Mouse (Mus musculus): ENCODE measurements at regions not wholly inside any gene's neighbourhood (a gene's known extent, or its start where the extent isn't known, plus 50 kb on each side); places are given as distances from the start of the nearest gene placed in this dataset.
"Not testable (repeated sequence)": the region's sequence is repeated elsewhere in the genome, so short reads cannot be mapped to it uniquely, and the experiment has no call there.

DNA sequence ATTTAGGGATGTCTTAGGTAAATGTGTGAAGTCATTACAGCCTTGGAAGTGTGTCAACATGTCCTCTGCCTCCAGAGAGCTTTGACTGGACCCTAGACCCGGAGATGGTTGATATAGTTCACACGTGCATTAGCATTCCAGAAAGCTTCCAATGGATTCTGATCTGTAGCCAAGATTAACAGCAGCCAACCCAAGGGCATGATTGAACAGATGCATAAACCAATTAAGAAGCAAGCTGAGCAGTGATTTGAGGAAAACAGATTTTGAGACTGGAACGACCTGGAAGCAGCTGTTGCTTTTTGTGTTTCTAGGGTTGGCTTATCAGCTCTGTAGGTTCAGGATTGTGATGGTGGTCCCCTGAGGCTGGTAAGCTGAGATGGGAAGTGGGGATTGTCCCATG is 109.1 kb upstream of the Ahi1 start:
- H3K9me3 ChIP-seq (ENCODE audit: low read length), result no peaks in the 10 kb centered on the region
- ATAC-seq (ENCODE audit: low FRiP score, low TSS enrichment), result no peak
- H3K4me2 ChIP-seq (replicated peaks; ENCODE audit: low read depth, low read length), result no peak overlapping the region
- no peaks in the 10 kb centered on the region for H3K27me3 ChIP-seq (ENCODE audit: insufficient read depth, low read length)
- H3K9ac ChIP-seq (replicated peaks; ENCODE audit: low read length), result no peak overlapping the region
- H3K27ac ChIP-seq (ENCODE audit: low read length), result no peak overlapping the region
- no peak overlapping the region for H3K4me3 ChIP-seq (ENCODE audit: low read length)
- WGBS, result 40% methylated on average over 3 of the region's 3 CpGs
- H3K4me1 ChIP-seq (ENCODE audit: insufficient read depth, low read length), result peaks cover 13% of the 10 kb centered on the region
- no peaks in the 10 kb centered on the region for H3K36me3 ChIP-seq (ENCODE audit: insufficient read depth, low read length)

DNA sequence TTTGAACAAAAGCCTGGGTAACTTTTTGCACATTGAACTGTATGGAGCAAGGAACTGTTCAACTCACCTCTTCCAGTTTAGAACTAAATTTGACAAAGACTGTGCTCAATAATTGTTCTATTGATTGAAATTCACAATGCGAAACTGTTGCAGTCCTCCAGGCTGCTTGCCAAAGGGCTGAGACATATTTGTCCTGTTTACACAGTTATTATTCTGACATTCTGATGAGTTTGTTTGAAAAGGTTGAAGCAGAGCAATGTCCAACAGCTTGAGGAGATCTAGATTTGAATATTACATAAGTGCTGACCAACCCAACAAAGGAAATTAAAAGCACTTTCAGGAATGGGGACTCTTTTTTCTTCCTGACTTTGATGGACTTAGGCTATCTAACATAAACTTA is 110.2 kb upstream of the Ahi1 start:
- H3K27me3 ChIP-seq (ENCODE audit: insufficient read depth, low read length), result no peaks in the 10 kb centered on the region
- no peak overlapping the region for H3K4me3 ChIP-seq (ENCODE audit: low read length)
- H3K9me3 ChIP-seq (ENCODE audit: low read length), result no peaks in the 10 kb centered on the region
- no peaks in the 10 kb centered on the region for H3K36me3 ChIP-seq (ENCODE audit: insufficient read depth, low read length)
- 88% methylated on average over 1 of the region's 1 CpGs for WGBS
- H3K4me2 ChIP-seq (replicated peaks; ENCODE audit: low read depth, low read length), result no peak overlapping the region
- no peak for ATAC-seq (ENCODE audit: low FRiP score, low TSS enrichment)
- H3K9ac ChIP-seq (replicated peaks; ENCODE audit: low read length), result no peak overlapping the region
- peaks cover 13% of the 10 kb centered on the region for H3K4me1 ChIP-seq (ENCODE audit: insufficient read depth, low read length)
- H3K27ac ChIP-seq (ENCODE audit: low read length), result peak overlapping the region; percentile 41; the same call in 1 of the 2 replicates

DNA sequence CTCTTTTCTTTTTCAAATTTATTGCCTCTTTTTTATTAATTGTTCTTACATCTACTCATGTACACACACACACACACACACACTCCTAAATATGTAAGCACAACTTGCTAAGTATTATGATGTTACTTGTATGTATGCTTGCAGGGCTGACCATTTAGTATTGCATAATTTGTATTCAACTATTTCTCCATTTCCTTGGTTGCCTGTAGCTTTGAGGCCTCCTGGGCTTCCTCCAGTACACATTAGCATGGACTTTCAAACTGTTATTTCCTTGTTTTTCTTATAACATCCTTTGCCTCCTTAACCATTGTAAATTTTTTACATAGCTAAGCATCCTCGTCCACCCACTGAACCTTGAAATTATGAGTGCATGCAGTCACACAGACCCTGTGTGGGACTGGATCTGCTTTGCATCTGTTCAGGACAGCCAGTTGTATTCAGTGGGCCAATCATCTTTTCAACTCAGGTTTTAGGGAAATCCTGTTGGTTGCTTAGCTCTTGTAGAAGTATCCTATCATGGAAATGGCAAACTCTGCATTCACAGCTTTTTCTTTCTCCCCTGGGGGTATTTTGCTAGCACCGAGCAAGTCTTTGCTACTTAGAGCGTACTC is 110.8 kb upstream of the Ahi1 start:
- Histone ChIP-seq H3K4me3 (ENCODE audit: low read length) (no peak overlapping the region), H3K27me3 (ENCODE audit: insufficient read depth, low read length) (no peaks in the 10 kb centered on the region), H3K4me1 (ENCODE audit: insufficient read depth, low read length) (peaks cover 13% of the 10 kb centered on the region), H3K9ac (replicated peaks; ENCODE audit: low read length) (no peak overlapping the region), H3K36me3 (ENCODE audit: insufficient read depth, low read length) (no peaks in the 10 kb centered on the region), H3K27ac (ENCODE audit: low read length) (peak overlapping the region; percentile 41; the same call in 1 of the 2 replicates), H3K9me3 (ENCODE audit: low read length) (no peaks in the 10 kb centered on the region), H3K4me2 (replicated peaks; ENCODE audit: low read depth, low read length) (no peak overlapping the region)
- WGBS, result 39% methylated on average over 3 of the region's 3 CpGs
- ATAC-seq (ENCODE audit: low FRiP score, low TSS enrichment), result peak; percentile 59; the same call in 1 of the 2 replicates

DNA sequence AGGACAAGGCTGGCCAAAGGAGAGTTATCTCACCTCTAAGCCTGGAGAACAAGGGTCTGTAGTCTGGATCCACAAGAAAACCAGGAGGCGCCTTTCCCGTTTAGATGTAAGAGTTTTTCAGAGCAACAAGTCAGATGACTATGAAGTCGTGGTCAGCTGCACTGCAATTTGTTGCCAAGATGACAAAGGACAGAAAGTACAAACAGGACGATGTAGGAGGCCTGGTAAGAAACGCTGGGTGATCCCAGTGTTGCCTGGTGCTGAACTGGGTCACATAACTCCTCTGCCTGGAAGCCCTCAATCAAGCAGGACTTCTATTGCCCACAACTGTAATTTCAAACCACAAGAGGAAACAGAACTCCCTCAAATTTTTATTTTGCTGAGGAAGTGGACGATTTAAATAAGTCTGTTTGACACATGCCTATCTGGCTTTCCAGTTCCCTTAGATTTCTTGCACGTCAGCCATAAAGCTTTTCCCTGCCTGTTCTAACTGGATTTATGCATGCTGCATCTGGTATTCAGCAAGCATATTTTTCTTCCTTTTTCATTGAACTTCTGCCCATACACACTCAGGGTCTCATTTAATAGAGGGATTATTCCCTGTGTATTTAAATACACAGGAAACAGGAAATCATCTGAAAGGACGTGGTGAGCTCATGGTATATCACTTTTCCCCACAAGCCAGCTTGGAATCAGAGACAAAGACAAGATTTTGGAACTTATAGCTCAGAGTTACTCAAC is 113.5 kb upstream of the Ahi1 start:
- 27% methylated on average over 8 of the region's 8 CpGs for WGBS

DNA sequence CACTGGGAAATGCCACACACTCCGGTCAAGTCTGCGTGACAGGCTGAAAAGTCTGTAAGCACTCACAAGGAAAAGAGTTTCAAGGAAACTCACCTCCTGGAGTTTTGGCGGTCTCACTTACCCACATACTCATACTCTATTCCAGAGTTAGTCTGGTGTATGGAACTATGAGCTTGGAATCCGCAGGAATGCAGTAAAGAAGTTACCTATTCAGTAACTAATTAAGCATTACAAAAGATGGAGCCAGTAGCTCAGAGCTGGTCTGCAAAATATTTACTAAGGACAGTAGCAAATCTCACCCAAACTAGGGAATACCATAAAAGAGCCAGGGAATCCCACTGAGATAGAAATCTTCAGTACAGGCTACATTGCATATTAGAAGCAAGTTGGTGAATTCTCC is 111.9 kb upstream of the Pde7b start:
- not testable (repeated sequence) for H3K9ac ChIP-seq (replicated peaks; ENCODE audit: low read length); H3K4me1 ChIP-seq (ENCODE audit: insufficient read depth, low read length); H3K36me3 ChIP-seq (ENCODE audit: insufficient read depth, low read length); H3K27me3 ChIP-seq (ENCODE audit: insufficient read depth, low read length); H3K4me2 ChIP-seq (replicated peaks; ENCODE audit: low read depth, low read length); H3K27ac ChIP-seq (ENCODE audit: low read length); H3K4me3 ChIP-seq (ENCODE audit: low read length); H3K9me3 ChIP-seq (ENCODE audit: low read length)
- 0 out of 2 replicates have a peak, but pooled peaks have one; percentile 54 for ATAC-seq (ENCODE audit: low FRiP score, low TSS enrichment)
- 67% methylated on average over 4 of the region's 4 CpGs for WGBS

More for the DNA sequence above, 113.5 kb upstream of the Ahi1 start:
- H3K9me3 ChIP-seq (ENCODE audit: low read length), result no peaks in the 10 kb centered on the region
- no peaks in the 10 kb centered on the region for H3K36me3 ChIP-seq (ENCODE audit: insufficient read depth, low read length)
- no peak overlapping the region for H3K4me3 ChIP-seq (ENCODE audit: low read length)
- ATAC-seq (ENCODE audit: low FRiP score, low TSS enrichment), result no peak
- peak overlapping the region; percentile 52 for H3K27ac ChIP-seq (ENCODE audit: low read length)
- H3K4me1 ChIP-seq (ENCODE audit: insufficient read depth, low read length), result peaks cover 13% of the 10 kb centered on the region
- H3K27me3 ChIP-seq (ENCODE audit: insufficient read depth, low read length), result no peaks in the 10 kb centered on the region
- H3K4me2 ChIP-seq (replicated peaks; ENCODE audit: low read depth, low read length), result no peak overlapping the region
- H3K9ac ChIP-seq (replicated peaks; ENCODE audit: low read length), result no peak overlapping the region

DNA sequence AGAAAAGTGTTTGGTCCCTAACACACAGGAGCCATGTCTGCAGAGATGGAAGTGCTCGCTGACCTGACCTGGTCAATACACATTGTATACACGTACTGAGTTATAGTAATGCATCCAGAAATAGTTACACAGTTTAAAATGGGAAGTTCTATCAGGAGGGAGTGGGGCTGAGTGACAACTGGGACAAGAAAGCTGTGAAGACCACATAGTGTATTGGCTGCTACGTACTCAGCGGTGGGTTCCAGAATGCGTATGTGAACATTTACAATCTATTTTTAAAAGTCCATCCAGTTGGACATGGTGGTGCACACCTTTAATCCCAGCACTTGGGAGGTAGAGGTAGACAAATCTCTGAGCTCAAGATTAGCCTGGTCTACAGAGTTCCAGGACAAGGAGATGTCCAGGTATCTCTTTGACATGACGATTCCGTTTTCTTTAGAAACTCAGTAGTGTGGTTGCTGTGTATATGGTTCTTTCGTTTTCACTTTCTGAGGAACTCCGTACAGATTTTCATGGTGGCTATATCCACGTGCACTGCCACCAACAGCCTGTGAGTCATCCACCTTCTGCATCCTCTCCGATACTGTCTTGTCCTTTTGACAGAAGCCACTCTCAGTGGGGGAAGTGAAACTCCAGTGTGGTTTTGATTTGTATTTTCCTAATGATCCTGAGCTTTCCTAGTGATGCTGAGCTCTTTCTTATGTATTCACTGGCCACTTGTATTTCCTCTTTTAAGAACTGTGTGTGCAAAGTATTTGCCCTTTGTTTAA is 110.1 kb upstream of the Pde7b start:
- H3K4me3 ChIP-seq (ENCODE audit: low read length), result no peak overlapping the region
- no peak overlapping the region for H3K9ac ChIP-seq (replicated peaks; ENCODE audit: low read length)
- WGBS, result 89% methylated on average over 11 of the region's 11 CpGs
- no peak overlapping the region for H3K27ac ChIP-seq (ENCODE audit: low read length)
- no peaks in the 10 kb centered on the region for H3K27me3 ChIP-seq (ENCODE audit: insufficient read depth, low read length)
- no peaks in the 10 kb centered on the region for H3K9me3 ChIP-seq (ENCODE audit: low read length)
- H3K4me2 ChIP-seq (replicated peaks; ENCODE audit: low read depth, low read length), result no peak overlapping the region
- peaks cover 14% of the 10 kb centered on the region for H3K4me1 ChIP-seq (ENCODE audit: insufficient read depth, low read length)
- H3K36me3 ChIP-seq (ENCODE audit: insufficient read depth, low read length), result no peaks in the 10 kb centered on the region
- no peak for ATAC-seq (ENCODE audit: low FRiP score, low TSS enrichment)

DNA sequence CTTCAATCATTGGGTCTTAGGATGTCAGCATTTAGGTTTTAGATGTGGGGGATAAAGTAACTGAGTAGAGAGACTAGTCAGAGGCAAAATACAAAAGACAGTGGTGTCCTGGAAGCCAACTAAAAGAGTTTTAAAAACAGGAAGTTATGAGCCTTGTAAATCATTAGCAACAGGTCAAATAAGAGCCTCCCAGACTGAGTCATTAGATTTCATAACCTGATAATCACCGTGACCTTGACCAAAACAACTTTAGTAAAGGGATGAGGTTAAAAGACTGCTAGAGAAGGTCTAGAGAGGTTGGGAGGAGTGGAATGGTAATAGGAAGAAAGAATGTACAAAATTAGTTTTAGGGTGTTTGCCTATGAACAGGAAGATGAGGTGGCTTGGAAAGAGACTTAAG is 103.4 kb upstream of the Pde7b start:
- no peak overlapping the region for H3K4me2 ChIP-seq (replicated peaks; ENCODE audit: low read depth, low read length)
- H3K4me3 ChIP-seq (ENCODE audit: low read length), result no peak overlapping the region
- WGBS, result 34% methylated on average over 1 of the region's 1 CpGs
- 0 out of 2 replicates have a peak, but pooled peaks cover 9% of the 10 kb centered on the region for H3K4me1 ChIP-seq (ENCODE audit: insufficient read depth, low read length)
- no peaks in the 10 kb centered on the region for H3K27me3 ChIP-seq (ENCODE audit: insufficient read depth, low read length)
- no peak overlapping the region for H3K27ac ChIP-seq (ENCODE audit: low read length)
- no peaks in the 10 kb centered on the region for H3K9me3 ChIP-seq (ENCODE audit: low read length)
- ATAC-seq (ENCODE audit: low FRiP score, low TSS enrichment), result no peak
- H3K36me3 ChIP-seq (ENCODE audit: insufficient read depth, low read length), result no peaks in the 10 kb centered on the region
- H3K9ac ChIP-seq (replicated peaks; ENCODE audit: low read length), result no peak overlapping the region

DNA sequence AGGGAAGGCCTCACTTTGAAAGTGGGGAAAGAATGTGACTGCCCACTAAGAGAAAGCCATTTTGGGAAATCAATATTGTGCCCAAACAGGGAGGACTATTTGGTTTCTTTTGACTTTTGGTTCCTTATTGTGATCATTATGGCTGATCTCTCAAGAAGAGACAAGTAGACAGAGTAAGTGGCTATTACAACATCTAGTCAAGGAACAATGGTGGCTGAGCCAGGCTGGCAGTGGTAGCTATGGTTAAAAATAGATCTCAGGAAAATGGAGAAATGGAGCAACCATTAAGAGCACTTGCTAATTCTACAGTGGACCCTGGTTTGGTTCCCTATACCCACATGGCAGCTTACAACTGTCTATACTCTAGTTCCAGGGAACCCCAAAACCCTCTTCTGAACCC is 102.6 kb upstream of the Pde7b start:
- Histone ChIP-seq H3K27ac (ENCODE audit: low read length) (no peak overlapping the region), H3K27me3 (ENCODE audit: insufficient read depth, low read length) (no peaks in the 10 kb centered on the region), H3K4me2 (replicated peaks; ENCODE audit: low read depth, low read length) (no peak overlapping the region), H3K9ac (replicated peaks; ENCODE audit: low read length) (no peak overlapping the region), H3K4me3 (ENCODE audit: low read length) (no peak overlapping the region), H3K36me3 (ENCODE audit: insufficient read depth, low read length) (no peaks in the 10 kb centered on the region), H3K4me1 (ENCODE audit: insufficient read depth, low read length) (0 out of 2 replicates have a peak, but pooled peaks cover 9% of the 10 kb centered on the region), H3K9me3 (ENCODE audit: low read length) (no peaks in the 10 kb centered on the region)
- no peak for ATAC-seq (ENCODE audit: low FRiP score, low TSS enrichment)

DNA sequence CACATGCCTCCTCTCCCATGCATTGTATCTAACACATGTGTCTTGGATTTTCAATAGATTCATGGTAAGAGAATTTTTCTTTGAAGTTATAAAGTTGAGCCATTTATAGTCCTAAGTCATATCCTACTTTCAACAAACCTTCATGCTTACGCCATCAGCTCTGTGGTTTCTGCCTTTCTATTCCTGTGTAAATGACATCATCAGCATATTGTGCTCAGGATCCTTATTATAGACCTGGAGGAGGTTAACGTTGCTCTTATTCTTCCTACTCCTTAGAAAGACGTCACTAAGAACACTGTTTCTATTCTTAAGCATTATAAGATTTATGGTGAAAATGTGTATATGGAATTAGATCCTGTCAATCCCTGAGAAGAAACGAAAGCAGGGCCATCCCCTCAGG is 93.7 kb upstream of the Pde7b start:
- Histone ChIP-seq H3K27ac (ENCODE audit: low read length) (no peak overlapping the region), H3K36me3 (ENCODE audit: insufficient read depth, low read length) (no peaks in the 10 kb centered on the region), H3K4me2 (replicated peaks; ENCODE audit: low read depth, low read length) (no peak overlapping the region), H3K9me3 (ENCODE audit: low read length) (peaks cover 3% of the 10 kb centered on the region; the same call in 1 of the 2 replicates), H3K4me3 (ENCODE audit: low read length) (no peak overlapping the region), H3K4me1 (ENCODE audit: insufficient read depth, low read length) (no peaks in the 10 kb centered on the region), H3K27me3 (ENCODE audit: insufficient read depth, low read length) (no peaks in the 10 kb centered on the region), H3K9ac (replicated peaks; ENCODE audit: low read length) (no peak overlapping the region)
- no peak for ATAC-seq (ENCODE audit: low FRiP score, low TSS enrichment)
- 50% methylated on average over 4 of the region's 4 CpGs for WGBS

DNA sequence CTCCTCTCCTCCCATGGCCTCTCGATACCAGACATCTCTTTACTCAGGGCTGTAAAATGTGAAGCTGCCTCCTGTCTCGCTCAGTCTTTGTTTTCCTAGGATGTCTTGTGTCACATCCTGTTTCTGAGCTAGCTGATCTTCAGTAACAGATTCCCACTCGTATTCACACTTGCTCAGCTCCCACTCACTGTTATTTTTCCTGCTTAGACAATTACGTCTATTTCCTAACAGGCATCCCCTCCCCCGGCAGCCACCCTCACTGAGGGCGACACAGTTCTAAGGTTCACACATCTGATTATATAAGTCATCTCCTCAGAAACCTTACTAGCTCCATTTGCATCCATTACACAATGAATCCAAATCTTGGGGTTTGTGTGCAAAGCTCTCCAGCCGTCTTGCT is 74.9 kb upstream of the Pde7b start:
- Histone ChIP-seq H3K36me3 (ENCODE audit: insufficient read depth, low read length) (no peaks in the 10 kb centered on the region), H3K4me1 (ENCODE audit: insufficient read depth, low read length) (no peaks in the 10 kb centered on the region), H3K4me2 (replicated peaks; ENCODE audit: low read depth, low read length) (no peak overlapping the region), H3K27ac (ENCODE audit: low read length) (no peak overlapping the region), H3K9ac (replicated peaks; ENCODE audit: low read length) (no peak overlapping the region), H3K27me3 (ENCODE audit: insufficient read depth, low read length) (no peaks in the 10 kb centered on the region), H3K4me3 (ENCODE audit: low read length) (no peak overlapping the region), H3K9me3 (ENCODE audit: low read length) (no peaks in the 10 kb centered on the region)
- ATAC-seq (ENCODE audit: low FRiP score, low TSS enrichment), result no peak
- 32% methylated on average over 7 of the region's 7 CpGs for WGBS
